Mouse (Mus musculus): ENCODE measurements at regions not wholly inside any gene's neighbourhood (a gene's known extent, or its start where the extent isn't known, plus 50 kb on each side); places are given as distances from the start of the nearest gene placed in this dataset.

DNA sequence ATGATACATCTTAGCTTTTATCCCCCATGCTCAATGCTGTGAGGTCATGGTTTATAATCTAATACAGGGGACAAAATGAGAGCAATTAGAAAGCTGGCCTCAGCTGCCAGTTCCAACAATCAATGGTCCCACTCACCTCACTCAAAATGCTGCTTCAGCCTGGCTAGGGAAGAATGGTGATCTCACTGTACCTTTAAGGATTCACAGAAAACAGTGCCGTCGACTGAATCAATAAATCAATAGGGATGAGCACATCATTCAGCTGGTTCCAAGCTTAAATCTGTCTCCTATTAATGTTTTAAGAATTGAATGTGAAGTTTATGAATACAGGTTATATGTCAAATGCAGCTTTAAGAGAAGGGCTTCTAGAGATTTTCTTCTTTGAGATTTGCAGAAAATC, 61.9 kb upstream of the Ncam2 start:
- DNase-seq (ENCODE audit: low spot score in 2 of 2), result no peak

DNA sequence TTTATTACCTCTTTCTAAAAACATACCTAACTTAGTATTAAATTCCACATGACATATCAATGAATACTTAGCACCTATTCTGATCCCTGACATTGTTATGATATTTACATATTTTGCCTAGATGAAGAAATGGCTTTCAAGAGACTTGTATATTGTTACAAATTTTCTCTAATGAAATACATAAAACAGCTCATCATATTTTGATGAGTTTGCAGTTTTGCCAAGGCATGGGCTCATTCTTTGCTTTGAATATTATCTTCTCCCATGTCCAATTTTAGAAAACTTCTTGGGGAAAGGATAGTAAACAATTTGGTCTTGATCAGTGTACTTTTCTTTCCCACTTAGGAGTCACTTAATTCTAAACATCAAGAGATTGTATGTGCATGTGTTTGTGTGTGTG, 54.5 kb upstream of the Ncam2 start:
- no peak for DNase-seq (ENCODE audit: low spot score in 2 of 2)

DNA sequence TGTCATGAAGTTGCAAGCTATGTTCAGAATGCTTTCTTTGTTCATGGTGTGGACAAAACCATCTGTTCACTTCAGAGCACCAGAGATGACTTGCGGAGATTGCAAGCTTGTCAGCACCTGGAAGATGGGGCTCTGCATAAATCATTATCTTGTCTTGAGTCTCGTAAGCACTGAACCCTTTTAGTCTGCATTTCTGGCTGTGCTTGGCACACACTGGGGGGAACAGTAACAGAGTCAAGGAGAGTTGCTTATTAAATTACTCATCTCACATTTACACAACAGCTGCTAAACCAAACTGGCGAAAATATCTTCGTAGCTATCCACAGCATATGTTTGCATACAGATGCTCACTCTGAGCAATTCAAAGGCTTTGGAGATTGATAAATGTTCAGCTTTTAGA, 51.0 kb upstream of the Ncam2 start:
- DNase-seq (ENCODE audit: low spot score in 2 of 2), result peak; percentile 27 to 29
